8 mouse cellular contexts compared by ENCODE assay signal in the genomic region with DNA sequence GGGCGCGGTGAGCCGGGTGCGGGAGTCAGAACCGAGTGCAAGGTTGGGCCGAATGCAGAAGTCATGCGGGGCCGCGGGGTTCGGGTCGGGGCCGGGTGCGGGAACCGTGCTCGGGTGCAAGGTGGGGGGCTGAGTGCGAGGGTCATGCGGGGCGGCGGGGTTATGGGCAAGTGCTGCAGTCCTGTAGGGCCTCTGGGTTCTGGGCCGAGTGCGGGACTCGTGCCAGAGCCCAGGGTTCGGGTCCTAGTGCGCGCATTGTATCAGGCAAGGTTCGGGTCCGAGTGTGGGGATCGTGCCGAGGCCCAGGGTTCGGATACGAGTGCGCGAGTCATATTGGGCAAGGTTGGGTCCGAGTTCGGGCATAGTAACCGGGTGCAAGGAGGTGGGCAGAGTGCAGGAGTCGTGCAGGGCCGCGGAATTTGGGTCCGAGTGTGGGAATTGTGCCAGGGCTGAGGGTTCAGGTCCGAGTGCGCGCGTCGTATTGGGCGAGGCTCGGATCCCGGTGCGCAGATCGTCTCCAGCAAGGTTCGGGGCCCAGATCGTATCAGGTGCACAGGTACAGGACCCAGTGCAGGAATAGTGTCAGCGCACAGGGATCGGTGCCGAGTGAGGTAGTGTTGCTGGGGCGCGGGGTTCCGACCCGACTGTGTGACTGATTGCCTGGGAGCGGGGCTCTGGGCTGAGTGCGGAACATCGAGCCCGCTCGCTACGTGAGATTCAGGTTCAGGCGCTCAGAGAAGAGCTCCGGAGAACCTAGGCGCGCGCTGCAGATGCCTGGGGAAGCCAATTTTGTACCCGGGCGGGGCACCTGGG. TPM values are rescaled to one million over a fixed set of nuclear protein-coding genes. Genes with fewer than 3 reads are reported as not detected.
DNase-seq lines count a peak whose midpoint lies in the region; ATAC-seq lines count a peak whose summit lies in the region.

No protein-coding gene starts in this region.

- peak overlapping the region; percentile 96 for H3K4me2 ChIP-seq in midbrain, embryonic 13.5 days (replicated peaks)

- H3K4me3 ChIP-seq in midbrain, embryonic 13.5 days (replicated peaks): peak overlapping the region; percentile 86

- WGBS in midbrain, embryonic 13.5 days: under 1% methylated on average over 72 of the region's 72 CpGs

- H3K36me3 ChIP-seq in midbrain, embryonic 13.5 days: no peaks in the 10 kb centered on the region

- H3K4me1 ChIP-seq in midbrain, embryonic 13.5 days (replicated peaks): peaks cover 33% of the 10 kb centered on the region

- H3K27ac ChIP-seq in midbrain, embryonic 13.5 days: peak overlapping the region; percentile 92

- peak overlapping the region; percentile 96 for H3K9ac ChIP-seq in midbrain, embryonic 13.5 days (replicated peaks)

- intact Hi-C loops in left cerebral cortex, postnatal 14 days (cut with DNase I): loop anchor here (5.0 kb wide), 1 partner anchor 35 kb away; no protein-coding TSS in a partner anchor
- intact Hi-C loops in heart, postnatal 10 days (cut with DNase I): no loop called here

- H3K9me3 ChIP-seq in midbrain, embryonic 13.5 days: no peaks in the 10 kb centered on the region

- peak; percentile 53 to 55 for DNase-seq in left cerebral cortex, postnatal 14 days (ENCODE audit: low spot score in 2 of 2)
- DNase-seq in left cerebral cortex, adult 9 months (ENCODE audit: low spot score in 2 of 2): no peak
- DNase-seq in T-cell, adult 2 months (ENCODE audit: low spot score): peak; percentile 4
- peak; percentile 46 for DNase-seq in embryo, embryonic 10 days (ENCODE audit: low spot score)
- DNase-seq in heart, postnatal 10 days: peak; percentile 52 to 54
- DNase-seq in layer of hippocampus, postnatal 14 days (ENCODE audit: low spot score in 2 of 2): peak; percentile 54 to 61
- DNase-seq in spleen, postnatal 10 days (ENCODE audit: low spot score in 2 of 2): no peak

- H3K27me3 ChIP-seq in midbrain, embryonic 13.5 days: peaks cover 22% of the 10 kb centered on the region

- peak; percentile 63 for ATAC-seq in midbrain, embryonic 13.5 days

RNA-seq across cellular contexts. Expression of a gene that starts 0.7 kb away (rescaled TPM):
- 1,000 to 10,000 TPM; 1,335 to 1,338 TPM for total RNA-seq in left cerebral cortex, postnatal 14 days (2021)
- 10 to 100 TPM; 84.3 to 88.1 TPM for total RNA-seq in heart, postnatal 10 days (2021)
- 100 to 1,000 TPM; 832 to 838 TPM for total RNA-seq in layer of hippocampus, postnatal 14 days (2021)
- polyA plus RNA-seq in midbrain, embryonic 13.5 days (2015; fragmentation: Nextera tagmentation; extraction: Ambion mirVana): 41.9 and 61.9 TPM in 2 replicates

Comparison
In these comparisons a context has a peak if more than half of its experiments do, and no peak if none do; other contexts are left out.
1. DNase-seq: peak in left cerebral cortex, postnatal 14 days (2 of 2), T-cell, adult 2 months (single experiment), embryo, embryonic 10 days (single experiment), heart, postnatal 10 days (2 of 2) and layer of hippocampus, postnatal 14 days (2 of 2); none in left cerebral cortex, adult 9 months (0 of 2) and spleen, postnatal 10 days (0 of 2).
2. RNA of a gene that starts 0.7 kb away (total RNA-seq): 1,335 to 1,338 TPM in left cerebral cortex, postnatal 14 days and 832 to 838 TPM in layer of hippocampus, postnatal 14 days; 84.3 to 88.1 TPM in heart, postnatal 10 days; every median in the first group is over 4 times any median in the second.